Mouse (Mus musculus) frontal cortex, postnatal 14 days (tissue): ENCODE measurements at regions not wholly inside any gene's neighbourhood (a gene's known extent, or its start where the extent isn't known, plus 50 kb on each side); places are given as distances from the start of the nearest gene placed in this dataset.
"Not testable (repeated sequence)": the region's sequence is repeated elsewhere in the genome, so short reads cannot be mapped to it uniquely, and the experiment has no call there.

Source experiments
- DNase-seq, 2 experiments: peaks; one replicate each; pipeline ENCODE4 v3.0.0; 2022; ENCODE audit warnings: low spot score in 2 of 2

DNA sequence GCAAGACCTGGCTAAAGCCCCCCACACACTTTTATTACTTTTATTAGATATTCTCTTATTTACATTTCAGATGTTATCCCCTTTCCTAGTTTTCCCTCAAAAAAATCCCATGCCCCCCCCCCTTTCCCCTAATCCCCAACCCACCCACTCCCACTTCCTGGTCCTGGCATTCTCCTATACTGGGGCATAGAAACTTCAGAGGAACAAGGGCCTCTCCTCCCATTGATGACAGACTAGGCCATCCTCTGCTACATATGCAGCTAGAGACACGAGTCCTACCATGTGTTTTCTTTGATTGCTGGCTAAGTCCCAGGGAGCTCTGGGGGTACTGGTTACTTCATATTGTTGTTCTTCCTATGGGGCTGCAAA lies 116.8 kb downstream of the Rfpl4b start:
- DNase-seq, result not testable (repeated sequence)

DNA sequence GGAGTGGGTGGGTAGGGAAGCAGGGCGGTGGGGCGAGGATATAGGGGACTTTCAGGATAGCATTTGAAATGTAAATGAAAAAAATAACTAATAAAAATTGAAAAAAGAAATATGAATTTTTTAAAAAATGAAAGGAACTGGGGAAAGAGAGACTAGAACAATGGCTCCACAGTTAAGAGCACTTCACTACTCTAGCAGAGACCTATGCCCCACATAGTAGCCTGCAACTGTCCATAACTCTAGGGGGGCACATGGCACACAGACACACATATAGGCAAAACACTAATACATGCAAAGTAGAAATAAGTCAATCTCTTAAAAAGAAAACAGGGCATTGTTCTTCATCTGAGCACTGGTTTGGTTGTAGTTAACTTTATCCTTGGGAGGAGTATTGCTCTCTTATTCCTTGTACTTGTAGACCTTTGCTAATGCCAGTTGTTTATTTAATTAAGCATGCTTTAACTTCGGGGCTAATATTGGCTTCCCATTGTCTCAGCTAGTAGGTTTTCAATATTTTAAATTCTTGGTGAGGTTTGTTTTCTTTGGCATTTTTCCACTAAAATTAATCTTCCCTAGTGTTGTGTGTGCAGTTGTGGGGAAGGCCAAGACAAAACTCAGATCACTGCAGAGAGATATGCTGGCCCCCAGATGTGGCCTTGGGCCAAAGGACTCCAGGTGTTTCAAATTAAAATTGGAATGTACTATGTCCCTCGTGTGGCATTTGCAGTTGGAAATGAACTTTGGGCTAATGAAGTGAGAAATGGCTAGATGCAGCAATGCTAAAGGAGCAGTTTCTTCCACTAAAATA lies 117.4 kb downstream of the Rfpl4b start:
- DNase-seq, result no peak

DNA sequence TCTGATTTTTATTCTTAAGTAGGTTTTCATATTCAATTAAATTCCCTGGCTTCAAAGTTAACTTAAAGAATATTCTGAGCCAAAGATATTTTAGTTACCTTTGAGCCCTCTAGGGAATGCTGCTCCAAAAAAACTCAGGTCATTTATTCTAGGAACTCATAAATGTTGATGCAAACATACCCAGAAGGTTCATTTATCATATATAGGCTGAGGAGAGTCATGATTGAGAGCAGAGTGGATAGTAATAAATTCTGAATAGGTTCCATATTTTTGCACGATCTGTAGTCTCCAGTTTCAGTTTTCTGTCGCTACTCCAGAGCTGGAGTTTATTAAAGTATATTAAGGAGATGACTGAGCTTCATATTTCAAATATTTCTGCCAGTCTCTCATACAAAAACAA lies 144.1 kb downstream of the Rfpl4b start:
- no peak for DNase-seq

DNA sequence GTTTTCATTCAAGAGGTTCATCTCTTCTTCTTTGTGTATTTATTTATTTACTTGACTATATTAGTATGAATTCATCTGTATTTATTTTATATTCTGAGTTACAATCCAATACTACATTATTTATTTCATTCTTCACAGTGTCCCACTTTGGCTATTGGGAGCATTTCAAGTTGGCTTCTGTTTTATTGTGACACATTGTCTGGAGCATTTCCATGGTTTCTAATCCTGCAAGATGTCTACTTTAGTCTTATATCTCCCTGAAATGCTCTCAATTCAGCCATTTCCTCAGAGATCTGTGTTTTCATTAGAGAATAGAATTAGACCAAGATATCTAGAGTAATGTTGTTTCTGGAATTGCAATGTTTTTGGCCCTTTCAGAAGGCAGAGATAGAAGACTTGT lies 153.0 kb downstream of the Rfpl4b start:
- DNase-seq, result no peak

DNA sequence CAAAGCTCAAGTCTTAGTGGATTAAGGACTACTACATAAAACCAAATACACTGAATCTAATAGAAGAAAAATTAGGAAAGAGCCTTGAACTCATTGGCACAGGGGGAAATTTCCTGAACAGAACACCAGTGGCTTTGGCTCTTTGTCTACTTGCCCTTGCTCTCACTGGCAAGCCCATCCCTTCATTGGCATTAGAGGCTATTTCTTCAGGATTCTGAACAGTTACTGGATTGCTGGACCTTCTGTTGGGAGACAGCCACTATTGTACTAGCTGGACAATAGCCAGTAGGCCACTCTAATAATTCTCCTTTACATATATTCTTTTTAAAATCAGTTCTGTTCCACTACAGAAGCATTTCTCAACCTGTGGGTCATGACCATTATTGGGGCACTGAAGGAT lies 153.7 kb downstream of the Rfpl4b start:
- no peak for DNase-seq

DNA sequence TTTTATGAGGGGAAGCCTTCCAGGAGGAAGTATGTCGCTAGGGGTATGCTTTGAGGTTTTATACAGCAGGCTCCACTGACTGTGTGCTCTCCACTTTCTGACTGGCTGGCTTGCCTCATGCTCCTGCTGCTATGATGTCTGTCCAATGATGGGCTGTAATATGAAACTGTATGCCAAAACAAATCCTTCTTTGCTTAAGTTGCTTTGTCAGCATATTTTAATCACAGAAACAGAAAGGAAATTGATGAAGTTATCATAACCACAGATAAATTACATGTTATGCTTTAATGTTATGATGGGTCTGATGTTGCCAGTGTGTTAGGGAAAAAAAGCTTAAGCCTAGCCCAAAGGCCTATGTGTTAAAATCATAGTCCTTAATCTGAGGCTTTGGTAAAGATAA lies 185.9 kb downstream of the Rfpl4b start:
- no peak for DNase-seq

DNA sequence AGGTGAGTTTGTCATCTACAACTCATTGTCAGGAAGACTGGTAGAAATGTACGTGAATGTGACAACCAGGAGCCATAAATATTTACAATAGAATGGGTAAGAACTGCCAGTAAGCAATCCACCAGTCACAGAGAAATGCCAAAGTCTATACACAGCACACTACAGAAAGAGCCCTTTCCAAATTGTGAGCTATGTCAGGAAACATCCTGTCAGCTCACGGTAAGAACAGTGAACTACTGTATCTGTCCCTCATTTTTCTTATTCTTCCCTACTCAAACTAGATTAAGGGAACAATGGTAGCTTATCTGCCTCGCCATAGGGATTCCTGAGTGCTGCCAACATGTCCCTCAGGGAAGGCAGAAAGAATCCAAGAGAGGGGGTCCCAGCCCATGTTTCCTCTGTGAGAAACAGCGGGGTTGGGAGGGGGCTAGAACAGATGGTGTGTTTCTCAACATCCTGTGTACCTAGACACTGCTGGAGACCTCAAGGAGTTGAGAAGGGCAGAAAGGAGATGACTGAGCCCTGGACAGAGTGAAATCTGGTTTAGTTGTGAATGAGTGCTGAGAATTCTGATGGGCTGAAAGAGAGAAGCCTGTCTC lies 191.6 kb downstream of the Rfpl4b start:
- no peak for DNase-seq

DNA sequence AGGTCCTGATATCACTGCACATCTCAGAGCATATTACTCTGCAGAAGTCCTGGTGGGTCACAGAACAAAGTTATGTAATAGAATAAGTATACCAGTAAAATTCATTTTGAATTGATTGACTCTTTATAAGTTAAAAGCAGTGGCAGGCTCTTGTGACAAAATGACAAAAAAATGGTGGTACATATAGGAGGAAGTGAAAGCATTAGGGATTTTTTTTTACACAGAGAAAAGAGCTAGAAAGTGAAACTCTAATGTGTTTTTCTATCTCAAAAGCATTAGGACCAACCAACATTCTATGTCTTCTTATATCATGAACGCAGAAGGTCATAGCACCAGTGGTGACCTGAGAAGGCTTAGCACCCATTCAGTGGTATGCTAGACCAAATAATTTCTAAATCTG lies 198.2 kb downstream of the Rfpl4b start:
- DNase-seq, result no peak

DNA sequence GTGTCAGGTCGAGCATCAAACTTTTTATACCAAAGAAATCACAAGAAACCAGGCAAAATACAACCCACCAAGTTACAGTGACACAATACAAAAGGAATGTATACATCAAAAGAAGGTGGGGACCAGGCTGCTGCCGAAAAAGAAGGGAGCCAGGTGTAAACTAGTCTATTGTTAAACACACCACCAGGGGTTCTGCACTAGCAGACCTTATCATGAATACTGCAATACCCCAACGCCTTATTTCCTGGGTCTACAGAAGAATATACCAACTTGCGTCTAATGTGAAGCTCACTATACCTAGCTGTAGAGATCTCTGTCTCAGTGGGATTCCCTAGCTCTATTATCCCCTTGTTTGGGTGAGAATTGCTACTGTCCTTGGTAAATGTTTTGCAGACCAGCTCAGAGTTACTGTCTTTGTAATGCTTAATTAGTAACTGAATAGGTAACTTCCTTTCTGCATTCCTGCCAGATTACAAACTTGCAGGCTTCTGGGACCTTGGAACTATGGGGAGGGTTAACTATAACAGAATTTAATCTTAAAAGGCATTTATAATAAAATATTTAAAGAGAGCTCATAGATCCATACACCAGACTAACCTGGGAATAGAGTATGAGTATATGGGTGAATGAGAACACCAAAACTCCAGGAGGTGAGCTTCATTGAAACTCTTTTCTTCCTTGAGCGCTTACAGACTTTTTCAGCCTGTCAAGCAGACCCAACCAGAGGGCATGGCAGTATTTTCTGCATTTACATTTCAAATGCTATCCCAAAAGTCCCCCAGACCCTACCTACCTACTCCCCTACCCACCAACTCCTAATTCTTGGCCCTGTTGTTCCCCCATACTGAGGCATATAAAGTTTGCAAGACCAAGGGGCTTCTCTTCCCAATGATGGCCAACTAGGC lies 211.7 kb downstream of the Rfpl4b start:
- DNase-seq, result no peak

DNA sequence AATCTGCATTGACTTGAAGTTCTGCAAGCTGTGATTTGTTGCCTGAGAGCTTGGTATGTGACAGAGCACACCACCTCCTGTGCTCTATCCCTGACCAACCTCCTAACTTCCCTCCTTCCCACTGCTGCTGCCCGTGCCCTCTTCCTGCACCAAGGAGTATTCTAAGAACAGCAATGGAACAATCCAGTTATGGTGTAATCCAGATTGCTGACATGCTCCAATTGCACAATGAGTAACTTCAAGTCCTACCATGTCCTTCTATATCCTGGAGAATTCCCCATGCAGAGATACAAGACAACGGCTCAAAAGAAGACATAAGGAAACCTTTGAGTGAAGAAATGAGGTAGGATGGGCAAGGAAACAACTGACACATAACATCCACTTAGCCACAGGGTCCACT lies 235.5 kb downstream of the Rfpl4b start:
- no peak for DNase-seq

DNA sequence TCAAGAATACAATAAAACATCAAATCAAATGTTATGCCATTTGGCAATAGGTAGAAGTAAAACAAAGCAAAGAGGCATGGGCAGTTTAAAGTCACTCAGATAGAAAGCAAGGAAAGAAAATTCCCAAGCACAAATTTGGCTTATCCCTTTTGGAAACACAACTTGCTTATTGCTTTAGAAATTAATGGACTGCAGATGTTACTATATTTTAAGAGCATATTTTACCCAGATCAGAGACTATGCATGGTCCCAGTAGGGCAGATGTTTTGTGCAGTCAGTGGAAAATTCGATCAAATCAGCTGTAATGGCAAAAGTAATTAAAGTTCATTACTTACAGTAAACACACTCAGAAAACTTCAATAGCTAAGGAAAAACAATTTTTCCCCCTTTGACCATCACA lies 245.9 kb downstream of the Rfpl4b start:
- DNase-seq, result no peak

DNA sequence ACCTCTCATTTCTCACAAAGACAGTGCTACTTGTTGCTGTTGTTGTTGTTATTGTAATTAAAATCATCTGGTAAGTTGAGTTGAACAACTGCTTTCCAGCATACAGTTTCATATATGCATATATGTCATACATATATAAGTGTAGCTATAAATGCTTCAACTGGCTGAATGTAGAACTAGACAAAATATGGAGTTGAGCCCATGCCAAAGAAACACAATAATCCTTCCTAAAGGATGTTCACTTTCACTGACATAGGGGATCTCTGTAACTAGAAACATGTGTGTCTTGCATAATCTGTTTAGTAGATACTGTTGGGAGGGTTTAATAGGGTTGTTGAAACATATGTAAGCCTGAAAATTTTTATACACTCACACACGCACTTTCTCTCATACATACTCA lies 247.9 kb downstream of the Rfpl4b start:
- no peak for DNase-seq

DNA sequence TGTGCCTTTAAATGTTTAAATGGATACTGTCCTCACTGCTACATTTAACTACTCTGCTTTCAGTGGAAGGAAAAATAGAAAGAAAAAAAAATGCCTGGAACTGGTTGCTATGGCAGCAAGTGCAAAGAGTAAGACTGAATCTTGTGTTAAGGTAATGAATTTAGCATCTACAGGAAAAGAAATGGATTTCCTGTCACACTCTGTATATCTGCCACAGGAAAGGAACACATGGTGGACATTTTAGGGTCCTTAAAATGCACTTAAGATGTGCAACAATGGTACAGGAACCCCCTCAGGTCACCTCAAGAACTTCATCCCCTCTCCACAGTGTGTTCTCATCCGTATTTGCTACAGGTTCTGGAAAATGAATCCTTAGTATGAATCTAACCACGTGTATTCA lies 248.4 kb downstream of the Rfpl4b start:
- DNase-seq, result no peak

DNA sequence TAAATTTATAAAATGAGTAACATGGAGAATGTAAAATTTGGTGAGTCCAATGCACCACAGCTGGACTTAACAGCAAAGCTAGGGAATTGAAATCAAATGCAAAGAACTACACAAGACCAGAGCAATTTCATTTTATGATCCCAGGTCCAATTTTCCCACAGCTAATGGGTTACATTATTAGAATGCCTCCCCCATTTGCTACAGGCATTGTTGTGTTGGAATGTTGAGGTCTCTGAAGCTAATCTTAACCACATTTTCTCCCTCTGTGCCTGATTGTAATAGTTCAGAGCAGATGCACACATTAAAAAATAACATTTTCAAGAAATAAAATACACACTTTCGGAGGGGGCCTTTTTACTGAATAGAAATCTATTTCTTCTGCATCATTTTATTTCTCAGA lies 254.3 kb downstream of the Rfpl4b start:
- DNase-seq, result no peak

DNA sequence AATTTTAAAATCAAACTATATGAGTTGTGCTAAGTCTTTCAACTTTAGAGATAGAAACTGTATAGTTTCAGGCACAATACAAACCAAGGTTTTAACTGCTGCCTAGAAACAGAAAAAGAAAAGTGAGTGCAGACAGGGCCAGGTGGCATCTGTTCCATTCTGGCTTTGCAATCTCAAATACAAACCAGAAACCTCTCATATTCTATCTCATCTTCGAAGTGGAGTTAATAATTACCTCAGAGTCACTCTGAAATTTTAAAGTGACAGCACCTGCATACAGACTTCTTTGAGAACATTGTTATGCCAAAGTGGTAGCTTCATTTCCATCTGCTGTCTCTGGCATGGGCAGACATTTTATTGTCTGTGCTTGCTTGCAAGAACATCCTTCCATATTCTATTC lies 255.2 kb downstream of the Rfpl4b start:
- no peak for DNase-seq

DNA sequence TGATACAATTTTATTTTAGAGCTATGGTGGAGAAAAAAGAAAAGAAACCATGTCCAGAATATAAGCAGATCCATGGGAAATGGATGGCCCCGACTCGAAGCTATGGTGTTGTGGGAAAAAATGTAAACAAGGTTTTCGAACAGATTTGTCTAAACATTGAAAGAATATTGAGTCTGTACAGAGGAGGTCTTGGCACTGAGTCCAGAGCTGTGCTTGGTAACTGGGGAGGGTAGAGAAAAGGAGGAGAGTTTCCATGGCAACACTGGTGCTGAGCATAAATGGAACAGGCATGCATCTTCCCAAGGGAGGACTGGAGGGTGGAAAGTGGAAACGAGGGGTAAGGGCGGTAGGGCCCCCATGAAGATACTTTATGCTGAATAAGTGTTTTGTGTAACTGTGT lies 266.5 kb downstream of the Rfpl4b start:
- DNase-seq, result peak; percentile 13 to 30

DNA sequence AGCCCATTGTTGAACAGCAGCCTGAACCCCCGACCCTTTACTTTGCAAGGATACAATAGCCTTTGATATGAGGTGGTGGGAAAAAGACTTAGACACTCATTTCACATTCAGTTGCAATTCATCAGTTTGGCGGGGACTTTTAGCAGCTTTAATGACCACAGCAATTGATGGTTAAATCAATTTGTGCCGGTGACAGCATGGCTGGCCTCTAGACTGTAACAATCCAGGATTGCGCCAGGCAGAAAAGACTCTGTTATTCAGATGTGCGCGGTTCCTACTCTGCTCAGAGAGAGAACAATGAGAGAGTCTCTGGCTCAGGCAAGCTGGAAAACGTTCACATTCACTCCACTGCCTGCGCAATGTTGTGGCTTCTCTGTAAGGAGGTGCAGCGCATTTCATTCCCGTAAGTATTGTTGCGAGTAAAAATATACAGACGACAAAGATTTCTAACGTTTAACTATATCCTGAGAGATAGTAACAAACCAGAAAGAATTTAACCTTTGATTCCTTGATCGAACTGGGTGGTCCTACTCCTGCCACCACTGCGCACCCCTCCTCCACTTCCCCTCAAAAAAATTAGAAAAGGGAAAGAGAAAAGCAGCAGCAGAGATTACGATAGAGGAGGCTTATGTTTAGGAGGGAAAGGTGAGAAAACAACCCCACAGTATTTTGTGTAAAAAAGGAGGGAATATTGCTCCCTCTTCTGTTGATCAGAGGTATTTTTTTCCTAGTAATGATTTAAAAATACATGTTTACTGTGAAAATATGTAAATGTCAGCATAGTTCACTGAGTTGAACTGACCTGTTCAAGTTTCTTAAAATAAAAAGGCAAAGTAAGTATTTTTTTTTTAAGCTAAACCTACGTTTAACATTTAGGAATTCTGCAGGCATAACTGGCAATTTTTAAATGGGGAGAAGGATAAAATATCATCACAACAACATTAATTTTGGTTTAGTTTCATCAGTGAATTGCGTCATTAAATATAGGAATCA lies 267.6 kb downstream of the Rfpl4b start:
- peak; percentile 16 to 37 for DNase-seq

DNA sequence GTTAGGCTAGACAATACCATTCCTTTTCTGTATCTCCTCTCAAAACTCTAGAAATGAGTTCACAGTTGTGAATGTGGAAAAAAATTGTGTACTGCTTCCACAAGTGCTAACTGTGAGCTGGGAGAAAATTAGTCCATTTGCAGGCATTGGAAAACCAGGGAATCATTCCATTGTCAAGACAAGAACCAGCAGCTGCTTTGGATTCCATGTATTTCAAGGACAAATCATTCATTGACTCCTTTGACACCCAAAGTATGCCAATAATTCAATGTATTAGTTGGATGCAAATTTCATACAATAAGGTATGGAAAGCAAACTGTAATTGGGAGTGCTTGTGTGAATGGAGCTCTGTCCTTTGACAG lies 268.3 kb downstream of the Rfpl4b start:
- DNase-seq, result no peak

DNA sequence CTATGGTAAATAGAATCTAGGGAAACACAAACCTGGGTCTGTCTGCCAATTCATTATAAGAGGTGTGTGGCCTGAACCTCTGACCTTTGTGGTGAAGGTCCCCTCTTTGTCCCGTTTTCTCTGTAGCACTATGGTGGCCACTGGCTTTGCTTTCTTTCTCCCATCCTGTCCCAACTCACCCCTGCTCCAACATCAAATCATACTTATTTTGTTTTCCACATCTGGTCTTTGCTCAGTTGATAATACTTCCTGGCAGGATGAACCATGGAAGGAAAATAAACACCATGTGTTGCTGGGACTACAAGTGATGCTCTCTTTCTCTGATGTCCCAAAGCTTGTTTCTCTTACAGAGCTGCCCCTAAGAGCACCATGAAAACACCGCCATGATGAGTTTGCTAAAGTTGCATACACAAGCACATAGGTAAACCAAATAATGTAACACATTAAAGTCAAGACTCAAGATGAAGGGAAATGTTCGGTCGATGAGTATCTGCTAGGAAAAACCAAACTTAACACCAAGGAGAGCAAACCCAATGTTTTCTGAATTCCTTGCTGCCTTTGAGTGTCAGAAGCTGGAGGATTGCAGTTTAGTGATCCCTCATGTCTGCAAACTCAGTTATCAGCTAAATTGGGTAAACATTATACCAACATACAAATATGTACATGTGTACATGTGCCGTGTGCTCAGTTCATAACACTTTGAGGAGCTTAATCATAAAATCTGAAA lies 269.1 kb downstream of the Rfpl4b start:
- no peak for DNase-seq

DNA sequence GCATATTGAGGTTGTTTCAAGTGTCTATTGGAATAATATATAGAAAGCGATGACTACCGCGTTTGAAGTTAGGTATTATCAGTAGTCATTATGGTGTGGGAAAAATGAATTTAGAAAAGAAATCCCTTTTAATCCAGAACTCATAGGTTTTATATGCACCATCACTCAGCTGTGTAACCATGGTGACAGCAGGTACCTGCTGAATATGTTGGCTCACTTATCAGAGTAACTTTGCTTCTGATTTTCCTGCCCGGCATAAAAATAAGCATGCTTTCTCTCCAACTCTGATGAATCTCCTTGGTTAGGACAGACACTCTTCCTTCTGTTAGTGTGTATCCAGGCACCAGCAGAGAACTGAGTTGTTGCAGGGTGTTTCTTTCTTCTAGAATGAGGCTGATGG lies 281.5 kb downstream of the Rfpl4b start:
- DNase-seq, result no peak

DNA sequence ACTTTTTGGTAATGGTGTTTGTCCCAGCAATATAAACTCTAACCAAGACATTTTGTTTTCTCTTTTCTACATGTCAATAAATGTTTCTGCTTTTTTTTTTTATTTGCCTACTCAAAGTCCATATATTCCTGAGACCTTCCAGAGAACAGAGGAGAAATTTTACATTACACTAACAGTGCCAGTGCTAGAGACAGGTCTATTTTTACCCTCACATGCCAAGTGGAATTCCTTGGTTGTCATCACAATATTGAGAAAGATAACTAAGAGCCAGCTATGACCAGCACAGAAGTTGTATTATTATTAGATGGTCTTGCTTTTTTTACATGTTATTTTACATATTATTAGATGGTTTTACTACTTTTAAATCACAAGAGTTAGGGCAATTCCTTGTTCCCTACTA lies 282.8 kb downstream of the Rfpl4b start:
- DNase-seq, result no peak
